In the genomic region with DNA sequence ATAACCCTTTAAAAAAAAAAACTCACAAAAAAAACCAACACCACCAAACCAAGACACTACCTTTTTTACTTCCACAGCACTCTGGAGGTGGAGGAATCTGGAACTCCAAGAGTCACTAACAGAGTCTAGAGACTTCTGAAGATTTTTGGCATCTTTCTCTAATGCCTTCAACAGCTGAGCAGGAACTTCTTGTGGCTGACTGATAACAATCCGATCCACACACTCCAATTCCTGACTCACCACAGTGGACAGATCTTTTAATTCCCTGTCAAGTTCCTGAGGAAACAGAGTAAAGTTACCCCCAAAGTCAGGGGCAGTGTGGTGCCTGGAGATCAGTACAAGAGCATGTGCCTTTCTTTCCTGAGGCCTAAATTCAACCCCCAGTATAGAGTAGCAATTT, we compare ENCODE assay signal across 25 mouse cellular contexts.
"Had no signal": no experiment of that assay in that cellular context is flagged by ENCODE, and none has a peak within 500 bp of the region (broad histone marks: within the 10 kb centered on the region; RNA-seq: fewer than 3 reads in every experiment).

No protein-coding gene starts in this region.

- DNase-seq: kidney, adult 9 months; kidney, postnatal 14 days; kidney, postnatal 4 days; liver; lung, adult 18-20 months; lung, postnatal 10 days; lung, postnatal 36 days; right cerebral cortex, adult 18-20 months; right cerebral cortex, postnatal 14 days; right cerebral cortex, postnatal 4 days; thymus, adult 2 months; thymus, postnatal 14 days; thymus, postnatal 4 days had no signal

- H3K9ac ChIP-seq: limb, embryonic 13.5 days; liver, embryonic 12.5 days; liver, embryonic 15.5 days; lung, embryonic 15.5 days; midbrain, embryonic 13.5 days; neural tube, embryonic 12.5 days; neural tube, embryonic 15.5 days had no signal

- H3K27ac ChIP-seq: limb, embryonic 10.5 days; limb, embryonic 13.5 days; liver, embryonic 12.5 days; liver, embryonic 15.5 days; lung, embryonic 15.5 days; midbrain, embryonic 10.5 days; midbrain, embryonic 13.5 days; neural tube, embryonic 12.5 days; neural tube, embryonic 15.5 days; stomach, postnatal 0 days had no signal

- H3K4me1 ChIP-seq: limb, embryonic 10.5 days; limb, embryonic 13.5 days; liver, embryonic 12.5 days; liver, embryonic 15.5 days; lung, embryonic 15.5 days; midbrain, embryonic 10.5 days; midbrain, embryonic 13.5 days; neural tube, embryonic 12.5 days; neural tube, embryonic 15.5 days had no signal

- ATAC-seq: liver, embryonic 12.5 days; midbrain, embryonic 13.5 days; midbrain, embryonic 16.5 days had no signal

- H3K27me3 ChIP-seq: limb, embryonic 13.5 days; liver, embryonic 12.5 days; liver, embryonic 15.5 days; lung, embryonic 15.5 days; megakaryocyte, embryonic 14.5 days; midbrain, embryonic 13.5 days; neural tube, embryonic 12.5 days; neural tube, embryonic 15.5 days had no signal

- H3K4me3 ChIP-seq: limb, embryonic 10.5 days; limb, embryonic 13.5 days; liver, embryonic 12.5 days; liver, embryonic 15.5 days; lung, embryonic 15.5 days; megakaryocyte, embryonic 14.5 days; midbrain, embryonic 10.5 days; midbrain, embryonic 13.5 days; neural tube, embryonic 12.5 days; neural tube, embryonic 15.5 days had no signal

- H3K4me2 ChIP-seq: limb, embryonic 13.5 days; liver, embryonic 12.5 days; liver, embryonic 15.5 days; lung, embryonic 15.5 days; midbrain, embryonic 13.5 days; neural tube, embryonic 12.5 days; neural tube, embryonic 15.5 days had no signal

- H3K9me3 ChIP-seq: limb, embryonic 10.5 days; limb, embryonic 13.5 days; liver, embryonic 12.5 days; liver, embryonic 15.5 days; lung, embryonic 15.5 days; megakaryocyte, embryonic 14.5 days; midbrain, embryonic 10.5 days; midbrain, embryonic 13.5 days; neural tube, embryonic 12.5 days; neural tube, embryonic 15.5 days had no signal
